Comparison of ENCODE assay signal across 30 mouse cellular contexts in genomic region chr15:11412542-11412941, GRCm38 (mm10).
"Had no signal": no experiment of that assay in that cellular context is flagged by ENCODE, and none has a peak within 500 bp of the region (broad histone marks: within the 10 kb centered on the region; RNA-seq: fewer than 3 reads in every experiment).

No protein-coding gene starts in this region.

- H3K4me3 ChIP-seq: heart, embryonic 12.5 days; heart, embryonic 13.5 days; heart, embryonic 15.5 days; hindbrain, embryonic 10.5 days; hindbrain, embryonic 12.5 days; hindbrain, embryonic 13.5 days; hindbrain, embryonic 15.5 days; intestine, embryonic 15.5 days; kidney, embryonic 15.5 days; layer of hippocampus, adult 2 months; left cerebral cortex, adult 2 months had no signal

- H3K36me3 ChIP-seq: heart, embryonic 12.5 days; heart, embryonic 13.5 days; heart, embryonic 15.5 days; hindbrain, embryonic 10.5 days; hindbrain, embryonic 12.5 days; hindbrain, embryonic 13.5 days; hindbrain, embryonic 15.5 days; intestine, embryonic 15.5 days; kidney, embryonic 15.5 days had no signal

- H3K4me1 ChIP-seq: heart, embryonic 12.5 days; heart, embryonic 13.5 days; heart, embryonic 15.5 days; hindbrain, embryonic 10.5 days; hindbrain, embryonic 12.5 days; hindbrain, embryonic 13.5 days; hindbrain, embryonic 15.5 days; intestine, embryonic 15.5 days; kidney, embryonic 15.5 days had no signal

- H3K27me3 ChIP-seq: heart, embryonic 12.5 days; heart, embryonic 13.5 days; heart, embryonic 15.5 days; hindbrain, embryonic 12.5 days; hindbrain, embryonic 13.5 days; hindbrain, embryonic 15.5 days; intestine, embryonic 15.5 days; kidney, embryonic 15.5 days had no signal

- H3K9ac ChIP-seq: heart, embryonic 12.5 days; heart, embryonic 13.5 days; heart, embryonic 15.5 days; hindbrain, embryonic 12.5 days; hindbrain, embryonic 13.5 days; hindbrain, embryonic 14.5 days; hindbrain, embryonic 15.5 days; intestine, embryonic 15.5 days; kidney, embryonic 15.5 days had no signal

- H3K27ac ChIP-seq: heart, embryonic 13.5 days; heart, embryonic 15.5 days; hindbrain, embryonic 10.5 days; hindbrain, embryonic 12.5 days; hindbrain, embryonic 13.5 days; hindbrain, embryonic 14.5 days; hindbrain, embryonic 15.5 days; hindbrain, postnatal 0 days; intestine, embryonic 15.5 days; kidney, embryonic 15.5 days; kidney, postnatal 0 days; layer of hippocampus, adult 2 months; left cerebral cortex, adult 2 months had no signal

- DNase-seq: heart, postnatal 10 days; heart, postnatal 14 days; heart, postnatal 36 days; heart, postnatal 4 days; kidney, adult 11 months; kidney, adult 18-20 months; kidney, adult 2 months; kidney, adult 8-10 months; kidney, adult 9 months; kidney, postnatal 10 days; kidney, postnatal 14 days; kidney, postnatal 25 days; kidney, postnatal 36 days; kidney, postnatal 4 days; layer of hippocampus, adult 9-11 months; layer of hippocampus, postnatal 36 days had no signal
